Mouse (Mus musculus) midbrain, embryonic 11.5 days (tissue): ENCODE results near the gene Tarsl2. TPM values are rescaled to one million over a fixed set of nuclear protein-coding genes. Genes with fewer than 3 reads are reported as not detected.

Experiments used
- ATAC-seq: fragments of 200-750 bp; cut with Nextera tagmentation; 2 replicates; pipeline ENCODE4 v1.8.0; 2017; ENCODE audit warnings: moderate TSS enrichment, moderate library complexity; ENCODE audit not compliant: low FRiP score
- DNase-seq: peaks from one replicate; pipeline ENCODE4 v3.0.0; 2015; ENCODE audit warnings: low spot score; ENCODE audit errors: missing footprints
- H3K27ac ChIP-seq: fragments of 300-500 bp; sonication (generic); 2 replicates; pipeline ENCODE4 v1.5.1; 2014; ENCODE audit warnings: low read depth, low read length
- H3K27me3 ChIP-seq: fragments of 300-500 bp; sonication (generic); 2 replicates; pipeline ENCODE4 v1.6.1; 2014; ENCODE audit warnings: mild to moderate bottlenecking, low read length, moderate library complexity, mixed read lengths; ENCODE audit not compliant: control insufficient read depth, insufficient read depth
- H3K36me3 ChIP-seq: fragments of 300-500 bp; sonication (generic); 2 replicates; pipeline ENCODE4 v1.6.1; 2014; ENCODE audit warnings: mild to moderate bottlenecking, low read length, moderate library complexity, mixed read lengths; ENCODE audit not compliant: control insufficient read depth, insufficient read depth
- H3K4me1 ChIP-seq: fragments of 300-500 bp; sonication (generic); 2 replicates; pipeline ENCODE4 v1.6.1; 2014; ENCODE audit warnings: low read length; ENCODE audit not compliant: control insufficient read depth, insufficient read depth
- H3K4me2 ChIP-seq: fragments of 300-500 bp; sonication (generic); 2 replicates; pipeline ENCODE4 v1.6.1; 2014; ENCODE audit warnings: mild to moderate bottlenecking, moderate library complexity
- H3K4me3 ChIP-seq: fragments of 300-500 bp; sonication (generic); 2 replicates; pipeline ENCODE4 v1.5.1; 2014; ENCODE audit warnings: low read depth, low read length
- H3K9ac ChIP-seq: fragments of 300-500 bp; sonication (generic); 2 replicates; pipeline ENCODE4 v1.6.1; 2014; ENCODE audit warnings: low read length
- H3K9me3 ChIP-seq: fragments of 300-500 bp; sonication (generic); 2 replicates; pipeline ENCODE4 v1.6.1; 2016; ENCODE audit warnings: low read length; ENCODE audit not compliant: control insufficient read depth
- WGBS: fragments of 180-500 bp; shearing (Covaris S2); extraction: QIAGEN DNeasy Blood & Tissue Kit; methylation state at CpG from one replicate; pipeline ENCODE4 v1.1.7; 2014; 5-methylcytosine and 5-hydroxymethylcytosine counted together
- polyA plus RNA-seq: library from polyadenylated mRNA; unstranded; fragments of >200 nt; fragmentation: Nextera tagmentation; extraction: Ambion mirVana; gene quantifications from 2 replicates; pipeline ENCODE4 v1.2.1, GENCODE M21; 2014

The Tarsl2 gene
- polyA plus RNA-seq, 1 experiment from 2014 or later: 12.0 TPM

DNA sequence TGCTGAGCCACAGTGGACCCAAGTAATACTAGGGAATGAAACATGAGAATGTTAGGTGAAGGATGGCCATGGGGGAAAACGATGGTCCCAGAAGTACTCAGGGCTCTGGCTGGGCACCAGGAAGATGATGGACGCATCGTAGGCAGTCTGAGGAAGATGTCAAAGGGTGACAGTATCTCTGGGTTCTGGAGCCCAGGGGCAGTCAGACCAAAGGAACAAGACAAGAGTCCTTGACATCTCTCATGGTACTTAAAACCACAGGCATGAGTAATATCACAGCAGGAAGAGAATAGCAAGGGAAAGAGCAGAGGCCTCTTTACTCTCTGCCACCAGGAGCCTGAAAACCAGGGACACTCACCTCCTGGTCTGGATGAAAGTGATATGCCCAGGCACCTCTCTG, 90.6 kb downstream of the Tarsl2 start:
- 93% methylated on average over 3 of the region's 3 CpGs for WGBS

DNA sequence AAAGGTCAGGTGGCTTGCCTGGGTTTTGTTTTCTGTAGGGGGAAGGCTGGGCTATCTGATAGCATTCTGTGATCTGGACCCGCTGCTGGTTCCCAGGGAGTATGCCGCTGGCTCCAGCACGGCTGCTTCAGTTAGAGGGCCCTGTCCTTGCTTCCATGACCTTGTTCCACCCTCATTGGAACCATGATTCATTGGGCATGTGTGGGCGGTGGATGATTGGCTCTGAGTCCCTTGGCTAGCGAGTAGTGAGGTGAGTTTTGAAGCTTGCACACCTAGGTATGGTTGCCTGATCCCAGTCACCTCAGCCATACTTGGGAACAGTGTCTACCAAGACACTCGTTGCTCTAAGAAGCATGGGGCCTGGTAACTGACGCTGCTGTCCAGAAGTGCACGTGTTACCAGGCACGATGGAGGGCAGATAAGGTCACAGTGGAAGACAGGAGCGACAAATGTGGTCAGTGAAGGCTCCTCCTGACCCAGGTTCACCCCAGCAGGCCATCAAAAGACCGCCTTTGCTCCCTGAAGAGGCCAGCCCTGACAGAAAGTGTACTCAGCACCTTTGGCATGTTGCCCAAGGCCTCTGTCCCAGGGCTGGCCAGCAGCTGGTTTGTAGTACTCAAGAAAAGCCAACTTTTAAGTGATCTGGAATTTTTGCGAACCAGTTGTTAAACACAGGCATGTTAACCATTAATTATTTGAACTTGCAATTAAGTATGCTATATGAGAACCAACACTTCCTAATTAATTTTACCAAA, 92.8 kb downstream of the Tarsl2 start:
- H3K4me1 ChIP-seq: no peaks in the 10 kb centered on the region
- DNase-seq: no peak
- no peak overlapping the region for H3K27ac ChIP-seq
- H3K9ac ChIP-seq: no peak overlapping the region
- H3K4me3 ChIP-seq: no peak overlapping the region
- no peaks in the 10 kb centered on the region for H3K36me3 ChIP-seq
- no peak for ATAC-seq
- H3K4me2 ChIP-seq: no peak overlapping the region
- WGBS: 85% methylated on average over 12 of the region's 12 CpGs
- H3K27me3 ChIP-seq: no peaks in the 10 kb centered on the region
- H3K9me3 ChIP-seq: no peaks in the 10 kb centered on the region

More for the DNA sequence above, 90.6 kb downstream of the Tarsl2 start:
- no peak overlapping the region for H3K4me2 ChIP-seq
- ATAC-seq: no peak
- H3K4me3 ChIP-seq: no peak overlapping the region
- DNase-seq: no peak
- H3K36me3 ChIP-seq: no peaks in the 10 kb centered on the region
- H3K9ac ChIP-seq: no peak overlapping the region
- H3K9me3 ChIP-seq: no peaks in the 10 kb centered on the region
- H3K4me1 ChIP-seq: no peaks in the 10 kb centered on the region
- no peak overlapping the region for H3K27ac ChIP-seq
- no peaks in the 10 kb centered on the region for H3K27me3 ChIP-seq

Other genes with a start within 250 kb of the Tarsl2 start
- 21.7 and 26.8 TPM in 2 replicates for gene Tjp1, start 117.1 kb upstream of the Tarsl2 start, polyA plus RNA-seq
- gene Tm2d3, start 46.3 kb downstream of the Tarsl2 start, polyA plus RNA-seq: 67.0 and 68.8 TPM in 2 replicates
- gene Pcsk6, start 216.8 kb downstream of the Tarsl2 start, polyA plus RNA-seq: 0.69 and 0.85 TPM in 2 replicates